Mouse (Mus musculus) megakaryocyte, embryonic 14.5 days (primary cell): ENCODE data around the gene Bpifa2.

Experiments
- FLI1 ChIP-seq: IDR thresholded peaks from 2 replicates; pipeline ENCODE4 v1.6.1; 2012; ENCODE audit warnings: low read length, inconsistent platforms, mixed read lengths
- GATA1 ChIP-seq: IDR thresholded peaks from 3 replicates; pipeline ENCODE4 v1.6.1; 2012; ENCODE audit warnings: mixed read lengths, low read length, inconsistent platforms, borderline replicate concordance

DNA sequence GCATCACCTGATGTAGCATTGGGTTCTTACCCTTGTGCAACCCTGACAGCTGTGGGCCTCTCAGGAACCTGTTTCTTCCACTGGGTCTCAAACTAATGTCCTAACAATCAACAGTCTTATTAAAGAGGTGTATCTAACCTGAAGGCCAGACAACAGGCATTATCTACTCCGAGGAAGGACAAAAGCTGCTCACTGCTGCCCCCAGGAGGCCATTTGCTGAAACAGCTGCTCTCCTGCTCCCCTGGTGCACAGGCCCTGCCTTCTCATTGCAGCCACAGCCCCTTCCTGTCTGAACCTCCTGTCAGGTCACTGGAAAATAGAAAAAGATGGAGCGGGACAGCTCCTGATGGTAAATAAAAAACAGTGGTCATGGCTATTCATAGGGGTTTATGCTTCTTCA, 30.9 kb downstream of the Bpifa2 start:
- TF ChIP-seq GATA1 = no peak
- TF ChIP-seq FLI1 = no peak
